Comparison of ENCODE assay signal across 8 mouse cellular contexts in the genomic region with DNA sequence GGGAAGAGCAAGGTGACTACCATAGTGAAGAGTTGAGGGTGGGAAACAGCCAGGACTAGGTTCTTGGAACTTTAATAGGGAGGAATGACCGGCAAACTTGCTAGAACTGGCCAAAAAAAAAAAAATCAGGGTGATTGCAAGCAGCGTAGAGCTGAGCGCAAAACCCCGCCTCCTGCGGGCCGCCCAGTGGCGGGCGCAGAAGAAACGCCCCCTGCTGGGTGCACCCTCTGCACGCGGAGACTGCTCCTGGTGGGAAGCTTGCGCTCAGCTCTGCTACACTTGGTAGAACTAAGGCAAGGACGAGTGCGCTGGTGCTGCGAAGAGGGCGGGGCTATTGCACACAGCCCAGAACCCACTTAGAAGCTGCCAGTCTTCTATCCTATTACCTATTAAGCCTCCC. TPM values are rescaled to one million over a fixed set of nuclear protein-coding genes. Genes with fewer than 3 reads are reported as not detected.
DNase-seq lines count a peak whose midpoint lies in the region; ATAC-seq and TF ChIP-seq lines count a peak whose summit lies in the region.

No protein-coding gene starts in this region.

- H3K4me2 ChIP-seq in intestine, postnatal 0 days (replicated peaks; ENCODE audit: low read depth) = peak overlapping the region; percentile 58
- peak overlapping the region; percentile 78 for H3K4me2 ChIP-seq in liver, embryonic 11.5 days

- 0 out of 2 replicates have a peak, but pooled peaks cover 5% of the 10 kb centered on the region for H3K4me1 ChIP-seq in intestine, postnatal 0 days (replicated peaks; ENCODE audit: control insufficient read depth, insufficient read depth, low read length)
- H3K4me1 ChIP-seq in liver, embryonic 11.5 days (replicated peaks; ENCODE audit: control insufficient read depth, insufficient read depth, low read length) = peaks cover 37% of the 10 kb centered on the region

- peak; percentile 55 for ATAC-seq in intestine, postnatal 0 days
- peak; percentile 76 for ATAC-seq in liver, embryonic 11.5 days (replicated peaks; ENCODE audit: low FRiP score)

- peak overlapping the region; percentile 23 for H3K4me3 ChIP-seq in intestine, postnatal 0 days (ENCODE audit: low read depth, low read length)
- peak overlapping the region; percentile 43 for H3K4me3 ChIP-seq in liver, embryonic 11.5 days (ENCODE audit: low read depth, low read length)

- peak; percentile 78 for DNase-seq in layer of hippocampus, adult 11-12 months (ENCODE audit: low spot score)
- DNase-seq in layer of hippocampus, adult 9-10 months (ENCODE audit: low spot score) = no peak
- peak; percentile 78 for DNase-seq in embryo, embryonic 9.5 days (ENCODE audit: extremely low spot score)
- DNase-seq in heart, adult 11 months = peak; percentile 98
- peak; percentile 89 for DNase-seq in liver, embryonic 11.5 days (ENCODE audit: low spot score)
- peak; percentile 39 to 60 for DNase-seq in monocyte, adult 2 months (ENCODE audit: low read depth in 1 of 2, low spot score in 2 of 2)
- peak; percentile 83 to 91 for DNase-seq in spleen, postnatal 4 days (ENCODE audit: low spot score in 2 of 2)

- peak; percentile 82 for TF ChIP-seq CTCF in intestine, postnatal 0 days (IDR thresholded peaks at IDR 0.05; ENCODE audit: low read depth)

- no peaks in the 10 kb centered on the region for H3K36me3 ChIP-seq in intestine, postnatal 0 days (ENCODE audit: control insufficient read depth, insufficient read depth)
- no peaks in the 10 kb centered on the region for H3K36me3 ChIP-seq in liver, embryonic 11.5 days (ENCODE audit: control insufficient read depth, insufficient read depth, low read length)

- WGBS in intestine, postnatal 0 days = under 1% methylated on average over 16 of the region's 16 CpGs
- WGBS in liver, embryonic 11.5 days = under 1% methylated on average over 16 of the region's 16 CpGs

- peak overlapping the region; percentile 93 for H3K27ac ChIP-seq in intestine, postnatal 0 days (ENCODE audit: low read depth, low read length)
- H3K27ac ChIP-seq in liver, embryonic 11.5 days (ENCODE audit: low read depth, low read length) = peak overlapping the region; percentile 82

- peak overlapping the region; percentile 50 for H3K9ac ChIP-seq in intestine, postnatal 0 days (ENCODE audit: low read depth, low read length)
- peak overlapping the region; percentile 47 for H3K9ac ChIP-seq in liver, embryonic 11.5 days (ENCODE audit: low read depth, low read length)

- no peaks in the 10 kb centered on the region for H3K9me3 ChIP-seq in intestine, postnatal 0 days (ENCODE audit: control insufficient read depth)
- H3K9me3 ChIP-seq in liver, embryonic 11.5 days (ENCODE audit: control insufficient read depth, low read length) = no peaks in the 10 kb centered on the region

- H3K27me3 ChIP-seq in intestine, postnatal 0 days (replicated peaks; ENCODE audit: control insufficient read depth, insufficient read depth, low read length) = no peaks in the 10 kb centered on the region
- peaks cover 44% of the 10 kb centered on the region for H3K27me3 ChIP-seq in liver, embryonic 11.5 days (replicated peaks; ENCODE audit: control insufficient read depth, insufficient read depth, low read length)

RNA-seq across cellular contexts. Expression of gene Mt1, which starts 4.2 kb away (rescaled TPM):
- polyA plus RNA-seq in intestine, postnatal 0 days (2015; fragmentation: Nextera tagmentation; extraction: Ambion mirVana) = 2,068 and 2,262 TPM in 2 replicates
- 2,440 and 2,461 TPM in 2 replicates for polyA plus RNA-seq in liver, embryonic 11.5 days (2014; fragmentation: Nextera tagmentation; extraction: Ambion mirVana)

RNA-seq across cellular contexts. Expression of gene Mt2, which starts 10.7 kb away (rescaled TPM):
- 224 and 270 TPM in 2 replicates for polyA plus RNA-seq in intestine, postnatal 0 days (2015; fragmentation: Nextera tagmentation; extraction: Ambion mirVana)
- polyA plus RNA-seq in liver, embryonic 11.5 days (2014; fragmentation: Nextera tagmentation; extraction: Ambion mirVana) = 785 and 795 TPM in 2 replicates

RNA-seq across cellular contexts. Expression of gene Mt3, which starts 30.7 kb away (rescaled TPM):
- 4.4 and 4.7 TPM in 2 replicates for polyA plus RNA-seq in intestine, postnatal 0 days (2015; fragmentation: Nextera tagmentation; extraction: Ambion mirVana)
- polyA plus RNA-seq in liver, embryonic 11.5 days (2014; fragmentation: Nextera tagmentation; extraction: Ambion mirVana) = 0.64 and 0.95 TPM in 2 replicates

RNA-seq across cellular contexts. Expression of gene Nup93, which starts 31.2 kb away (rescaled TPM):
- polyA plus RNA-seq in intestine, postnatal 0 days (2015; fragmentation: Nextera tagmentation; extraction: Ambion mirVana) = 21.2 and 21.9 TPM in 2 replicates
- polyA plus RNA-seq in liver, embryonic 11.5 days (2014; fragmentation: Nextera tagmentation; extraction: Ambion mirVana) = 106 and 124 TPM in 2 replicates

RNA-seq across cellular contexts. Expression of gene Mt4, which starts 46.1 kb away (rescaled TPM):
- polyA plus RNA-seq in intestine, postnatal 0 days (2015; fragmentation: Nextera tagmentation; extraction: Ambion mirVana) = 0.69 and 2.6 TPM in 2 replicates
- not detected in 2 replicates for polyA plus RNA-seq in liver, embryonic 11.5 days (2014; fragmentation: Nextera tagmentation; extraction: Ambion mirVana)
